Mouse (Mus musculus) olfactory bulb, adult 2 months (tissue): ENCODE data around the gene Aqp5.

ENCODE experiments used
- CTCF ChIP-seq: fragments of 200-500 bp; IDR thresholded peaks from 2 replicates; pipeline ENCODE4 v1.5.1; 2012; ENCODE audit warnings: low read depth, mild to moderate bottlenecking, low read length, moderate library complexity; ENCODE audit not compliant: insufficient read depth
- POLR2A ChIP-seq: fragments of 200-500 bp; IDR thresholded peaks from 2 replicates; pipeline ENCODE4 v1.6.1; 2012; ENCODE audit warnings: mild to moderate bottlenecking, low read depth, low read length, moderate library complexity; ENCODE audit not compliant: insufficient read depth

DNA sequence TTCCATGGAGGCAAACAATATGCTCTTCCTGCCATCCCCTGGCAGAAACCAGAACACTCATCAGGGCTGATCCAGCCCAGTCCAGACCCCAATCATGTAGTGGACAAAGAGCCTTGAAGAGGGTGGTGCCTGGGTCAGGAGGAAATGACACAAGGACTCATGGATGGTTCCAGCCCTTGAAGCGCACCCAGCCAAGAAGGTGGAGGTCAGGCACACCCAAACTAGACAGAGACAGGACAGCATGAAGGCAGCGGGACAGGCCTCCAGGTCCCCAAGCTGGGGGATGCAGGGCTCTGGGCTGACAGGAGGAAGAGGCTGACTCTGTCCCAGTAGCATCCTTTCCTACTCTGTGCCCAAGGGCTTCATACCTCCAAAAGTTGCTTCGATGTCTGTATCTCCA is 4.1 kb upstream of the Aqp5 start:
- TF ChIP-seq CTCF (no peak), POLR2A (no peak)
